ENCODE assay signal across 31 mouse cellular contexts in the genomic region with DNA sequence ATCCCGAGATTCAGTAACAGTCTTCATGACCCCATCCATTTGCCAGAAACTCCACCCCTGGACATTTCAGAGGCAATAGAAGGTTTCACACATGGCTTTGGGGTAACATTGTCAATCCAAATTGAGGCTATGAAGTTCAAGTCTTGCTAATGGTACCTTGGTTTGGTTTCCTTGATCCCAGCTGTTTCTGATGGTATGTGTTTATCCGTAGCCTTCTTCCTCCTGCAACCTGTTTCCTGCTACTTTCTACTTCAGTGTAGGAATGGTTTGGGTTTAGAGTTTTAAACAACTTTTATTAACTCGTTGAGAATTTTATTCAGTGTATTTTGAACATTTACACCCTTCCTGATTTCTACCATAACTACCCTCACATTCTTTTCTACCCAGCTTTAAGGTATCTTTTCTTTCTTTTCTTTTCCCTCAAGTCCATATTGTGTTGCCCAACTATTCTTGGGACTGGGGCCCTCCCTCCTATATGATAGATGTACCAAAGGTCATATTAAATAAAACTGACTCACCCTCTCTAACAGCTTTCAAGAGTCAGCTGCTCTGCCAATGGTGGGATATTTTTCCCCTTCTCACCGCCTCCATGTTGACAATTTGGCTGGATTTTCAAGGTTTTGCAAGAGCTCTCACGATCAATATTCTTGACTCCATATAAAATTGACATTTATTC.
"Had no signal": no experiment of that assay in that cellular context is flagged by ENCODE, and none has a peak within 500 bp of the region (broad histone marks: within the 10 kb centered on the region; RNA-seq: fewer than 3 reads in every experiment).

No protein-coding gene starts in this region.

- H3K27ac ChIP-seq: limb, embryonic 10.5 days; limb, embryonic 12.5 days; limb, embryonic 13.5 days; limb, embryonic 15.5 days; liver, embryonic 12.5 days; liver, embryonic 13.5 days; liver, embryonic 14.5 days; liver, embryonic 15.5 days; lung, embryonic 15.5 days; macrophage; midbrain, embryonic 10.5 days; midbrain, embryonic 12.5 days; midbrain, embryonic 13.5 days; midbrain, embryonic 15.5 days; neural tube, embryonic 12.5 days had no signal

- H3K9me3 ChIP-seq: limb, embryonic 10.5 days; limb, embryonic 12.5 days; limb, embryonic 13.5 days; limb, embryonic 15.5 days; liver, embryonic 12.5 days; liver, embryonic 13.5 days; liver, embryonic 15.5 days; lung, embryonic 15.5 days; megakaryocyte, embryonic 14.5 days; midbrain, embryonic 10.5 days; midbrain, embryonic 12.5 days; midbrain, embryonic 13.5 days; midbrain, embryonic 15.5 days; neural tube, embryonic 12.5 days had no signal

- H3K4me3 ChIP-seq: limb, embryonic 10.5 days; limb, embryonic 12.5 days; limb, embryonic 13.5 days; limb, embryonic 15.5 days; liver, embryonic 12.5 days; liver, embryonic 13.5 days; liver, embryonic 15.5 days; lung, embryonic 15.5 days; megakaryocyte, embryonic 14.5 days; midbrain, embryonic 10.5 days; midbrain, embryonic 12.5 days; midbrain, embryonic 13.5 days; midbrain, embryonic 15.5 days; myocyte; neural tube, embryonic 12.5 days had no signal

- H3K36me3 ChIP-seq: limb, embryonic 12.5 days; liver, embryonic 12.5 days; liver, embryonic 13.5 days; liver, embryonic 15.5 days; lung, embryonic 15.5 days; midbrain, embryonic 12.5 days; midbrain, embryonic 13.5 days; midbrain, embryonic 15.5 days; neural tube, embryonic 12.5 days had no signal

- H3K4me2 ChIP-seq: limb, embryonic 12.5 days; limb, embryonic 13.5 days; limb, embryonic 15.5 days; liver, embryonic 11.5 days; liver, embryonic 12.5 days; liver, embryonic 13.5 days; liver, embryonic 15.5 days; lung, embryonic 14.5 days; lung, embryonic 15.5 days; midbrain, embryonic 11.5 days; midbrain, embryonic 12.5 days; midbrain, embryonic 13.5 days; midbrain, embryonic 15.5 days; neural tube, embryonic 12.5 days had no signal

- ATAC-seq: liver, embryonic 12.5 days; liver, postnatal 0 days; lung, postnatal 0 days; midbrain, embryonic 13.5 days; midbrain, embryonic 15.5 days; midbrain, embryonic 16.5 days had no signal

- H3K9ac ChIP-seq: limb, embryonic 12.5 days; limb, embryonic 13.5 days; limb, embryonic 15.5 days; liver, embryonic 12.5 days; liver, embryonic 13.5 days; liver, embryonic 14.5 days; liver, embryonic 15.5 days; liver, postnatal 0 days; lung, embryonic 14.5 days; lung, embryonic 15.5 days; midbrain, embryonic 12.5 days; midbrain, embryonic 13.5 days; midbrain, embryonic 15.5 days; neural tube, embryonic 12.5 days had no signal

- H3K27me3 ChIP-seq: limb, embryonic 12.5 days; limb, embryonic 13.5 days; limb, embryonic 15.5 days; liver, embryonic 12.5 days; liver, embryonic 13.5 days; liver, embryonic 15.5 days; lung, embryonic 15.5 days; megakaryocyte, embryonic 14.5 days; midbrain, embryonic 12.5 days; midbrain, embryonic 13.5 days; midbrain, embryonic 15.5 days; neural tube, embryonic 12.5 days had no signal

- H3K4me1 ChIP-seq: limb, embryonic 10.5 days; limb, embryonic 12.5 days; limb, embryonic 15.5 days; liver, embryonic 12.5 days; liver, embryonic 13.5 days; liver, embryonic 15.5 days; midbrain, embryonic 10.5 days; midbrain, embryonic 13.5 days; midbrain, embryonic 15.5 days; neural tube, embryonic 12.5 days had no signal

- DNase-seq: liver; liver, embryonic 13.5 days; liver, postnatal 0 days; lung, adult 18-20 months; lung, adult 2 months; lung, embryonic 14.5 days; lung, postnatal 10 days; lung, postnatal 14 days; lung, postnatal 36 days; lung, postnatal 4 days; midbrain, embryonic 14.5 days had no signal
